Mouse (Mus musculus): ENCODE data around the gene Il4ra. TPM values are rescaled to one million over a fixed set of nuclear protein-coding genes. Genes with fewer than 3 reads are reported as not detected.

The Il4ra gene
- total RNA-seq, 2 experiments from 2014 or later, result 43.9 to 51.3 TPM

GRCm38 (mm10) chr7:125549916-125550315, 2.0 kb upstream of the Il4ra start:
- DNase-seq, result no peak

DNA sequence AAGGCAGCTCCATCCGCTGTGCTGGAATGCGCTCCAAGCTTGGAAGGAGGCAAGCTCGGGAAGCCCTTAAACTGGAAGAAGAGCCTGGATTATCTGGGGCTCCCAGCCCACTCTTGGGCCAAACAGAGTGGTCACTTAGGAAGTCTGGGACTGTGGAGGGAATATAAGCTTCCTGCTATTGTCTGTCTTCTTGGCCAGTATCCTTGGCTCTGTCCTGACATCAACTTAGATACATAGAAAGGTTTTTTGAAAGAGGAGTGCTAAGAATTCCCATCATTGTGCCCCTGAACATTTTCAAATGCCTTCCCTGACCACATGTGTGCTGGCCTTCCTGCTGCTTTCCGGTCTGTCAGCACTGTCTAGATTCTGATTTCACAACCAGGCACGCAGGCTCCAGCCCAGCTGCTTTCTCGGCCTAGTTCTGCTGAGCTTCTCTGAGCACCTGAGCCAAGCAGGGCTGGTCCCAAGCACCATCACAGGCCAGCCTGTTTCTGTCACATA, 989 bp upstream of the Il4ra start:
- peak; percentile 50 for DNase-seq

- peak; percentile 29 for DNase-seq
Measured at GRCm38 (mm10) chr7:125552851-125553555, 1.1 kb downstream of the Il4ra start.

- peak; percentile 13 for DNase-seq
Measured at GRCm38 (mm10) chr7:125553653-125554428, 1.9 kb downstream of the Il4ra start.

DNA sequence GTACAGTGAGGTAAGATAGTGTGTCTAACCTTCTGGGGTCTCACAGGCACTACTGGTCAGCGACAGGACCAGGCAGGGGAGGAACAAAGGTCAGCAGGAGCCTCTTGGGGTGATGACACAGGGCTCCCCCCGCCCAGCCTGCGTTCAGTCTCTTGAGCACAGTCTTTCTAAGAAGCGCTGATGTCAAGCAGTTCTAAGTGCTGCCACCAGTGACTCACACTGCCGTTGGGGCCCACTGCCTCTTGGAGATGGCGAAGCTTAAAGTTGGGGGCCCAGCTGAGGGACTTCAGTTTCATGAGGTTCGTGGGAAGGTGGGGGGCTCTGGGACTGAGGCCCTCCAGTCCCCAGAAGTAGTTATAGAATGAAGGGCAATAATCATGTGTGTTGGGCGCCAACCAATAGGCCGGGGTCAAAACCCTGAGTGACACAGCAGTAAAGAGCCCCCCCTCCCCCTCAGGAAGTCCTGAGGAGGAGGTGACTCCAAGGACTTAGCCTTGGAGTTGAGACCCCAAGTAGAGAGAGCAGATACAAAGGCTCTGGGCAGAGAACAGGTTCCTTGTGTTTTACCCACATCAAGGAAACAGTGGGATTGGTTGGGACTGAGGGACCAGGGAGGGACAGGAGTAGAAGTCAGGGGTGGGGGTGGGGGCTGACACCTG, 2.7 kb downstream of the Il4ra start:
- peak; percentile 35 for DNase-seq

- peak; percentile 18 for DNase-seq
Measured at GRCm38 (mm10) chr7:125555351-125555872, 3.5 kb downstream of the Il4ra start.

DNA sequence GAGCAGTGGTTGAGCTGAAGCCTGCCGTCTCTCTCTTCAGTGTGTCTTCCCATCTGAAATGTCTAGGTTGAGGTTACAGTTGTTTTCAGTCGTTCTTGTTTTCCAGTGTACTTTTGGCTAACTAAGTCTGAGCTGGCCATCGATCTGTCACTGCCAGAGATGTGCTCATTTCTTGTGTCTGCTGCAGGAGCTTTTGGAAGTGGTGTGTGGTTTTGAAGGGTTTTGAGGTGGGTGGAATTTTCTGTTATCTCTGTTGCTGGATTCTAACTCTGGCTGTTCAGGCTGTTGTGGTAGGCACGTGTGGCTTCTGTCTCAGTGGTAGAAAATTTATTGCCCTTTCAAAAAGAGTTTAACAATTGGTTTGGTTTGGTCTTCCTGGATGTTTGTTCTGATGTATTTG, 4.2 kb downstream of the Il4ra start:
- DNase-seq, result no peak

- DNase-seq, result peak; percentile 27
Measured at GRCm38 (mm10) chr7:125556865-125557264, 4.9 kb downstream of the Il4ra start.

GRCm38 (mm10) chr7:125558401-125558945, 6.6 kb downstream of the Il4ra start:
- no peak for DNase-seq

GRCm38 (mm10) chr7:125558997-125559396, 7.1 kb downstream of the Il4ra start:
- no peak for DNase-seq

- DNase-seq, result no peak
Measured at GRCm38 (mm10) chr7:125559537-125559936, 7.6 kb downstream of the Il4ra start.

- DNase-seq, result peak; percentile 69
Measured at GRCm38 (mm10) chr7:125560146-125560785, 8.3 kb downstream of the Il4ra start.

DNA sequence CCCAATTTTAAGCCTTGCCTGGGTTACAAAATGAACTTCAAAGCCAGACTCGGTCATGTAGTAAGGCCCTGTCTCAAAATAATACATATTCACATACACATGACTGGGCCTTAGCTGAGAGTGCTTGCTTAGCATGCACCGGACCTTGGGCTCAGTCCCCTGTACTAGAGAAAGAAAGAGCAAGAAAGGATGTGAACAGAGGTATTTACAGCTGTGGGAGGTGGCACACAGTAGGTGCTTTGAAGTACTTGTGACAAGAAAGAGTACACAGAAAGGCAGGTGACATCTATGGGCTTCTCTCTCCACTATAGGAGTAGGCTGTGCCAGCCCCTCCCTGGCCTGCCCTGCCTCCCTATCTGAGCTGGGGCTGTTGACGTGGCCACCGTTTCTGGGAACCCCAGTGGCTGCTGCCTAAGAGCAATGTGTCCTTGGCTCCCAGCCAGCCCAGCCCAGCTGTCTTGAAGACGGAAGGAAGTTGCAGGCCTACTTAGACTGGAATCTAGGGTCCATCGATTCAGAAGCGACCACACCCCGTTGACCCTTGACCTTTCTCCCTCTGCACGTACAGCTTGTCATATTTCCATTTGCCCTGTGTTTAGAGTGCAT, 9.3 kb downstream of the Il4ra start:
- peak; percentile 89 for DNase-seq

DNA sequence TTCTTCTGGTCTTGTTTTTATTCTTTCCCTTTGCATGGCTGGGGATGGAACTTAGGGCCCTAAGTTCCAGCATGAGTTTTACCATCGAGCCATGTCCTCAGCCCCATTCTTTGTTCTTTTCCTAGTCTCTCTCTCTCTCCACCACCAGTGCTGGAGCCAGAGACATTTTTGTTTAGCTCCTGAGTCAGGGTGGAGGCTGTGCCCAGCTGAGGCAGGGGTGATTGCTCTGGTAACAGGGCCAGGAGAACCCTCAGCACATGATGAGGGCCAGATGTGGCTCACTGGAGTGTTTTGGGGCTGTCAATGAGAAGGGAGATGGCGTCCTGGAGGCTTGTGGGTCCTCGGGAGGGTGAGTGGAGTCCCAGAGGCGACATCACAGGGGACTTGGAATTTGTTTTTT, 10.5 kb downstream of the Il4ra start:
- no peak for DNase-seq

DNA sequence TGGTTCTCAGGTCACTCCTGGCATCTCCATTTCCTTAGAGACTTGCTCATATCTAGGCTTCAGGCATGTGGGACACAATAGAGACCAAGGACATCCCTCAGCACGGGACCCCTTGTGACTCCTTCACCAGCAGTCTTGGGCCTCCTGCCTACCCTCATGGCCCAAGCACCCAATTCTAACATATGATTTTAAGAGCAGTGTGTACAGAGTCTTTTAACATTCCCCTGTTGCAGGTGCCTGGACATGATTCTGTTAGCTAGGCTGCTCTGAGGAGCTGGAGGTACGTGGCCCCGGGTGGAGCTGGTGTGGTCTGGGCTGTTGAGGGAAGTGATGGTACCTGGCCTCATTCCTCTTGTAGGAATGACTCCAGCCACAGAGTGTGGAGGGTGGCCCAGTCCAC, 11.2 kb downstream of the Il4ra start:
- no peak for DNase-seq

DNA sequence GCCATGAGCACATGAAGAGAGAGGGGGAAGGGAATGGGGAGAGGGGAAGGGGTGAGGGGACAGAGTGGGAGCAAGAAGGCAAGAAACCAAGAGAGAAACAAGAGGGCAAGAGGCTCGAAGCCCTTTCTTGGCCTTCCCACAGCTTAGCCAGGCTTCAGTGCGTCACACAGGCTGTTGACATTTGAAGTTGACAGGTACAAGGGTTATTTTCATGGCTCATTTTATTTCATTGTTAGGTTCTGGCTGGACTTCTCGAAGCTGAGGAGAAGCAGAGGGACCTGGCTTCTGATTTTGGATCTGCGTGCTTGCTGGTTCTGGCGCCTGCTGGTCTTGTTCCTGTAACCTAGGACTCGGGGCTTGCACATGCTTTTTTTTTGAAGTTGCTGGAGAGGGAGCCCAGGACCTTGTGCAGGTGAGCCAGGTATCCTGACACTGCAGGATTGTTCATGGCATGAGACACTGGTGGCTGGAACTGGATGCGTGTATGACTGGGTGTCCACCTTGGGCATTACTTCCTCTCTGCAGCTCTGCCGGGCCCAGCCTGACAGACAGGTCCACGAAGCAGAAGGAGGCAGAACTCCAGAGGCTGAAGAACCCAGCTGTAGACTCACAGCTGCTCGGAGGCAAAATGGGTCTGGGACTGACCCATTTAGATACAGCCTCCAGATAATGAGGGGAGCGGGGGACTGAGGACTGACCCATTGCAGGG, 12.6 kb downstream of the Il4ra start:
- DNase-seq, result no peak

DNA sequence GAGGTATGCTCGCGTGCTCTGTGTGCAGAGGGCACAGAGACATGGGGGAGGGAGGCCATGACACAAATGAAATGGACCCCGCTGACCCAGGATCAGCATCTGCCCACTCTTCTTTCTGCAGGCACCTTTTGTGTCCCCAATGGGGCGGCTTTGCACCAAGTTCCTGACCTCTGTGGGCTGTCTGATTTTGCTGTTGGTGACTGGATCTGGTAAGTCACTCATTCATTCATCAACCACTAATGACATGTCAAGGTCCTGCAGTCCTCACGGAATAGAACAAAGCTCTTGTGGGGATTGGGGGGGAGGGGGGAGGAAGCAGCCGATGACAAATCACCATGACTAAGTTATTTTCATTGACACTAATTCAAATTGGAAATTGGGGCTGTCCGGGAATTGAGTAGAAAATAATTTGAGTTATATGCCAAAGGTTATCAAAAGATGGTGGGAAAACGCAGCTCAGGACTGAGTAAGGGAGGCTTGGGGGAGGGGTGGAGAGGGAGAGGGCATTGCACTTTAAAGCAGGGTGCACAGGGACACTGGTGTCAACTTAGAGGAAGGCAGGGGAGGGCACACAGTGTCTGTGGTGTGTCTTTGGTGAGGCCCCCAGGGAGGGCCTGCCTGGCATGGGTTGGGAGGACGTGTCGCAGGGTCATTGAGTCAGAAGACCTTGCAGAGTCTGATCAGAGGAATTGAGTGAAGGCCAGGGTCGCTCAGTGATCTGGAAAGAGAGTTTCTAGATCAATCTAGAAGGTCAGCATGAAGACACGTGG, 13.8 kb downstream of the Il4ra start:
- peak; percentile 76 for DNase-seq

GRCm38 (mm10) chr7:125566420-125566819, 14.5 kb downstream of the Il4ra start:
- DNase-seq, result no peak

DNA sequence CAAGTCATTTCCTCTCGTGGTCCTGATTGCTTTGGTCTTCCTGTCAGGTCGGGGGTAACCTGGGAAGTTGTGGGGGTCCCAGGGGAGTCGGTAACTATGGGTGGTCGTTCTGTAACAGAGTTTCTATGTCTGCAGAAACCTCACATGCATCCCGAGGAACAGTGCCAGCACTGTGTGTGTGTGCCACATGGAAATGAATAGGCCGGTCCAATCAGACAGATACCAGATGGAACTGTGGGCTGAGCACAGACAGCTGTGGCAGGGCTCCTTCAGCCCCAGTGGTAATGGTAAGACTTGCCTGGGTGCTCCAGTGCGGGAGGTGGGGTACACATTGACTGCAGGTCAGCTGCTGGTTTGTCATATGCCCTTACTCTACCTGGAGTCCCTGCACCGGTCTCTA, 17.0 kb downstream of the Il4ra start:
- no peak for DNase-seq

DNA sequence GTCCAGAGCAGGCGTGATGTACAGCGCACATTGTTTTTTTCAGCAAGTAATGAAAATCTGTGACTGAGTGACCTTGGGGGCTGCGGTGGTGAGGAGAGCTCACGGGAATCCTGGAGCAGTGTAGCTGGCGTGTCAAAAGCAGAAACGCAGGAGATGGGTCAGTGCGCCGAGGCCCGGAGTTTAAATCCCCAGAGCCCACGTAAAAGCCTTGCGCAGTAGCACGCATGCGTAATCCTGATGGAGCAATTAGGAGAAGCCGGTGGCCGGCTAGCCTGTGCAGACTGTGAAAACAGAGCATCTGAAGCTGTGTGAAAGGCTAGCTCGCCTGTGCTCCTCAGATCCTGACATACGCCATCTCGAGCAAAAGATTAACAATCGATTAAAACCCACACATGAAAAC, 20.0 kb downstream of the Il4ra start:
- peak; percentile 15 for DNase-seq
